Mouse (Mus musculus): ENCODE measurements around the gene 1700030J22Rik.

- TF ChIP-seq CTCF (IDR thresholded peaks at IDR 0.05 in 2 of 3, conservative IDR thresholded peaks at IDR 0.05 in 1 of 3; ENCODE audit: control insufficient read depth in 1 of 3, insufficient read depth in 1 of 3, low read depth in 2 of 3, low read length in 3 of 3, poor library complexity in 1 of 3, severe bottlenecking in 1 of 3) = no peak
- TF ChIP-seq MEF2A (IDR thresholded peaks at IDR 0.05; ENCODE audit: extremely low read depth, insufficient replicate concordance, low read depth, low read length, poor library complexity, severe bottlenecking) = no peak
- no peak for TF ChIP-seq RCOR1 (IDR thresholded peaks at IDR 0.05; ENCODE audit: low read depth, low read length)
- no peak for TF ChIP-seq E2F4 (IDR thresholded peaks at IDR 0.05; ENCODE audit: borderline replicate concordance, low read depth, low read length)
- TF ChIP-seq POLR2A (IDR thresholded peaks at IDR 0.05; ENCODE audit: control insufficient read depth in 1 of 2, insufficient read depth in 1 of 2, low read depth in 1 of 2, low read length in 2 of 2, poor library complexity in 1 of 2) = no peak
- TF ChIP-seq KAT2A (conservative IDR thresholded peaks at IDR 0.05; ENCODE audit: low read depth, low read length) = no peak
- TF ChIP-seq CHD2 (IDR thresholded peaks at IDR 0.05; ENCODE audit: low read length) = no peak
- no peak for TF ChIP-seq POLR2AphosphoS5 (IDR thresholded peaks at IDR 0.05; ENCODE audit: borderline replicate concordance, low read depth, low read length)
- no peak for TF ChIP-seq UBTF (IDR thresholded peaks at IDR 0.05; ENCODE audit: borderline replicate concordance, insufficient read depth, low read depth, low read length)
- TF ChIP-seq USF1 (IDR thresholded peaks at IDR 0.05; ENCODE audit: low read depth, low read length) = no peak
- no peak for TF ChIP-seq GATA1 (IDR thresholded peaks at IDR 0.05; ENCODE audit: low read depth, low read length)
- TF ChIP-seq ZC3H11A (IDR thresholded peaks at IDR 0.05; ENCODE audit: low read depth, low read length) = no peak
Observed at GRCm38 (mm10) chr8:117017896-117018295, 39.1 kb upstream of the 1700030J22Rik start.

Data from MEL (cell line).